Mouse (Mus musculus) neural tube, embryonic 11.5 days (tissue): ENCODE measurements around the gene C1qtnf6. TPM values are rescaled to one million over a fixed set of nuclear protein-coding genes. Genes with fewer than 3 reads are reported as not detected.

Experiments used
- ATAC-seq: fragments of 200-750 bp; cut with Nextera tagmentation; 2 replicates; pipeline ENCODE4 v1.8.0; 2017; ENCODE audit warnings: moderate number of reproducible peaks, mild to moderate bottlenecking, moderate TSS enrichment, moderate library complexity; ENCODE audit not compliant: insufficient read depth, low FRiP score, low TSS enrichment
- DNase-seq: peaks from one replicate; pipeline ENCODE4 v3.0.0-alpha.2; 2015; ENCODE audit warnings: low spot score
- H3K27ac ChIP-seq: fragments of 300-500 bp; sonication (generic); 2 replicates; pipeline ENCODE4 v1.5.1; 2014; ENCODE audit warnings: low read depth, mild to moderate bottlenecking, low read length
- H3K27me3 ChIP-seq: fragments of 300-500 bp; sonication (generic); 2 replicates; pipeline ENCODE4 v1.6.1; 2014; ENCODE audit warnings: mild to moderate bottlenecking, low read length, mixed read lengths; ENCODE audit not compliant: control insufficient read depth, insufficient read depth
- H3K36me3 ChIP-seq: fragments of 300-500 bp; sonication (generic); 2 replicates; pipeline ENCODE4 v1.6.1; 2014; ENCODE audit warnings: mild to moderate bottlenecking, low read length, moderate library complexity, mixed read lengths; ENCODE audit not compliant: control insufficient read depth, insufficient read depth
- H3K4me1 ChIP-seq: fragments of 300-500 bp; sonication (generic); 2 replicates; pipeline ENCODE4 v1.6.1; 2014; ENCODE audit warnings: low read length, mixed read lengths; ENCODE audit not compliant: control insufficient read depth, insufficient read depth
- H3K4me2 ChIP-seq: fragments of 300-500 bp; sonication (generic); 2 replicates; pipeline ENCODE4 v1.6.1; 2014; ENCODE audit warnings: low read depth, mild to moderate bottlenecking, moderate library complexity
- H3K4me3 ChIP-seq: fragments of 300-500 bp; sonication (generic); 2 replicates; pipeline ENCODE4 v1.5.1; 2014; ENCODE audit warnings: low read depth, low read length
- H3K9ac ChIP-seq: fragments of 300-500 bp; sonication (generic); 2 replicates; pipeline ENCODE4 v1.6.1; 2014; ENCODE audit warnings: mild to moderate bottlenecking, low read length
- H3K9me3 ChIP-seq: fragments of 300-500 bp; sonication (generic); 2 replicates; pipeline ENCODE4 v1.6.1; 2016; ENCODE audit warnings: low read length; ENCODE audit not compliant: control insufficient read depth
- WGBS: fragments of 180-500 bp; shearing (Covaris S2); extraction: QIAGEN DNeasy Blood & Tissue Kit; methylation state at CpG from one replicate; pipeline ENCODE4 v1.1.7; 2014; 5-methylcytosine and 5-hydroxymethylcytosine counted together
- polyA plus RNA-seq: library from polyadenylated mRNA; unstranded; fragments of >200 nt; fragmentation: Nextera tagmentation; extraction: Ambion mirVana; gene quantifications from 2 replicates; pipeline ENCODE4 v1.2.1, GENCODE M21; 2014

The C1qtnf6 gene
- polyA plus RNA-seq, 1 experiment from 2014 or later = 12.8 TPM

DNA sequence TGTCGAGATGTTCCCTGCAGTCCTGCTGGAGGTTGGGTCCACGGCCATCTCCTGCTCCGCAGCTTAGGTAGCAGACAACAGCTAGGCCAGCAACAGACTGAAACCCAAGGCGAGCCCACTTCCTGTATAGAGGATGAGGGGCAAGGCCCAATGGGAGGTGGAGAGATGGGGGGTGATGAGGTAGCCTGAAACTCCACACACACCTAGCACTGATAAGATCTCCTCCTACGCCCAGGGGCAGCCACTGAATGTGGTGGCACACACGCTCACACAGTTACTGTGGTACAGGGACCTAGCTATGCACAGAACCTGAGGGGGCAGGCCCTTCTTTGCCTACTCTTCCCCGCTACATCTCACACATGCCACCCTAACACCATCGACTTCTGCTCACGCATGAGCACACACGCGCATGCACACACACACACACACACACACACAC, 36.2 kb downstream of the C1qtnf6 start, which contains the start of gene Il2rb:
Gene Il2rb, minus strand, starts transcription at position 304 of the 439 bp plus-strand sequence.
- Histone ChIP-seq H3K27ac (no peak within 1 kb of the TSS), H3K36me3 (no peaks in the 10 kb centered on the region), H3K4me3 (no peak within 1 kb of the TSS), H3K4me2 (no peak within 1 kb of the TSS), H3K9ac (no peak within 1 kb of the TSS), H3K27me3 (no peaks in the 10 kb centered on the region), H3K9me3 (no peaks in the 10 kb centered on the region), H3K4me1 (no peaks in the 10 kb centered on the region)
- no peak for DNase-seq
- ATAC-seq = no peak
- 89% methylated on average over 11 of the region's 11 CpGs for WGBS

DNA sequence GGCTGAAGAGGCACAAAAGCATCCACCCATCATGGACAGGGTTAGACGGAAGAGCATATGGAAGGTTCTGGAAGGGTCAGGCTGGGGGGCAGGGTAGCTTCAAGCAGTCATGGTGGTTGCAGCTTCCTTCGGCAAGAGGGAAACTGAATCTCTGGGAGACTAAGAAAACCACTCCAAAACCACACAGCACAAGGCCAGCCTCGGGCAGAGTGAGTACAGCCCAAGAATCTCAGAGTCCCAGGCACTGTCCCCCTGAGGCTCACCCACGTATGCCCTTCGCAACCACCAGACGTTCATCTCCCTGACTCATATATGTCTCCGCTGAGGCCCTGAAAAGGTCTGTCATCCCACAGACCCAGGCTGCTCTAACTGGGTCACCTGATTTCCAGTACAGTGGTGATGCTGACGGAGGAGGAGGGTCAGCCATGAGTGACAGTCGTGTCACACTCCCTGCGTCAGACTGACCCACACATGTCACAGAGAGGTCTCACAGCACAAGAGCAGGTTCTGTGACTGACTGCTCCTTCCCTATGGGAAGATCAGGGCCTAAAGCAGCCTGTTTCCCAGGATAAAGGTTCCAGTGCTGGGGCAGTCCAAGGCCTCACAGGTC, 37.7 kb downstream of the C1qtnf6 start:
- no peak for DNase-seq
- H3K4me1 ChIP-seq = no peaks in the 10 kb centered on the region
- WGBS = 83% methylated on average over 10 of the region's 10 CpGs
- H3K36me3 ChIP-seq = no peaks in the 10 kb centered on the region
- no peak overlapping the region for H3K4me2 ChIP-seq
- H3K9me3 ChIP-seq = no peaks in the 10 kb centered on the region
- ATAC-seq = no peak
- no peak overlapping the region for H3K9ac ChIP-seq
- H3K27ac ChIP-seq = no peak overlapping the region
- no peaks in the 10 kb centered on the region for H3K27me3 ChIP-seq
- no peak overlapping the region for H3K4me3 ChIP-seq

GRCm38 (mm10) chr15:78491301-78491700, 39.9 kb downstream of the C1qtnf6 start:
- H3K4me1 ChIP-seq = no peaks in the 10 kb centered on the region
- ATAC-seq = no peak
- no peak overlapping the region for H3K9ac ChIP-seq
- H3K36me3 ChIP-seq = no peaks in the 10 kb centered on the region
- H3K27ac ChIP-seq = no peak overlapping the region
- DNase-seq = no peak
- H3K9me3 ChIP-seq = no peaks in the 10 kb centered on the region
- WGBS = 81% methylated on average over 3 of the region's 3 CpGs
- no peaks in the 10 kb centered on the region for H3K27me3 ChIP-seq
- no peak overlapping the region for H3K4me2 ChIP-seq
- no peak overlapping the region for H3K4me3 ChIP-seq

- 82% methylated on average over 8 of the region's 8 CpGs for WGBS
- no peak overlapping the region for H3K27ac ChIP-seq
- DNase-seq (no peak), ATAC-seq (no peak)
- H3K27me3 ChIP-seq = no peaks in the 10 kb centered on the region
- H3K9ac ChIP-seq = no peak overlapping the region
- H3K9me3 ChIP-seq = no peaks in the 10 kb centered on the region
- no peaks in the 10 kb centered on the region for H3K36me3 ChIP-seq
- no peak overlapping the region for H3K4me2 ChIP-seq
- H3K4me1 ChIP-seq = no peaks in the 10 kb centered on the region
- no peak overlapping the region for H3K4me3 ChIP-seq
These were observed 41.3 kb downstream of the C1qtnf6 start for GRCm38 (mm10) chr15:78489906-78490305.

GRCm38 (mm10) chr15:78489248-78489647, 42.0 kb downstream of the C1qtnf6 start:
- Histone ChIP-seq H3K9ac (no peak overlapping the region), H3K27ac (no peak overlapping the region), H3K4me3 (no peak overlapping the region), H3K4me1 (no peaks in the 10 kb centered on the region), H3K9me3 (no peaks in the 10 kb centered on the region), H3K4me2 (no peak overlapping the region), H3K27me3 (no peaks in the 10 kb centered on the region), H3K36me3 (no peaks in the 10 kb centered on the region)
- DNase-seq (no peak), ATAC-seq (no peak)
- 92% methylated on average over 3 of the region's 3 CpGs for WGBS

DNA sequence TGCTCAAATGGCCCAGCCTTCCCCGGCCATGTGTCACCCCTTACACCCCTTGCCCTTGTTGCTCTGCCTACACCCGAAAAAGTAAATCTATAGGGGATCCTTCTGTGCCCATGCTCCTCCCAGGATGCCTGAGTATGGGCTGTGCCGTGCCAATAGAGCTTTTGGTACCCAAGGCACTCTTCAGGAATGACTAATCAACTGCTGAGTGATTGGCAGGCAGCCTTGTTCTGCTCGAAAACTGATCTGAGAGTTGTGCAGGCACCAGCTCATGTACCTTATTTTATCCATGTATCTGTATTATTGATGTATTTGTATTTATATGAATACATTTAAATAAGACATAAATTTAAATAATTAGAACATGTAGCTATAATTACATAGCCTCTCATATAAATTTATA, 44.1 kb downstream of the C1qtnf6 start:
- H3K9ac ChIP-seq = no peak overlapping the region
- no peak for DNase-seq
- no peak for ATAC-seq
- no peak overlapping the region for H3K27ac ChIP-seq
- H3K9me3 ChIP-seq = no peaks in the 10 kb centered on the region
- no peaks in the 10 kb centered on the region for H3K36me3 ChIP-seq
- WGBS = 76% methylated on average over 4 of the region's 4 CpGs
- no peaks in the 10 kb centered on the region for H3K4me1 ChIP-seq
- no peaks in the 10 kb centered on the region for H3K27me3 ChIP-seq
- H3K4me2 ChIP-seq = no peak overlapping the region
- no peak overlapping the region for H3K4me3 ChIP-seq

DNA sequence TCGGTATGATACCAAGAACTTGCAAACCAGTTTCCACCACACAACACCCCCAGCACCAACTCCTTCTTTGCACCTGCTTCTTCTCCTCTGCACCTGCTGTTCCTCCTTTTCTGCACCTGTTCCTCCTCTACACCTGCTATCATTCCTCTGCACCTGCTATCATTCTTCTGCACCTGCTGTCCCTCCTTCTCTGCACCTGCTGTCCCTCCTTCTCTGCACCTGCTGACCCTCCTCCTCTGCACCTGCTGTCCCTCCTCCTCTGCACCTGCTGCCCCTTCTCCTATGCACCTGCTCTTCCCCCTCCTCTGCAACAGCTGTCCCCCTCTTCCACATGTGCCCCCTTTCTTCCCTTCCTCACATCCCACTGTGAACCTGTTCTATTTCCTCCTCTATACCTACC, 44.7 kb downstream of the C1qtnf6 start:
- Histone ChIP-seq H3K4me2 (no peak overlapping the region), H3K27me3 (no peaks in the 10 kb centered on the region), H3K9me3 (no peaks in the 10 kb centered on the region), H3K4me3 (no peak overlapping the region), H3K9ac (no peak overlapping the region), H3K4me1 (no peaks in the 10 kb centered on the region), H3K36me3 (no peaks in the 10 kb centered on the region), H3K27ac (no peak overlapping the region)
- WGBS = 74% methylated on average over 1 of the region's 1 CpGs
- DNase-seq (no peak), ATAC-seq (no peak)

DNA sequence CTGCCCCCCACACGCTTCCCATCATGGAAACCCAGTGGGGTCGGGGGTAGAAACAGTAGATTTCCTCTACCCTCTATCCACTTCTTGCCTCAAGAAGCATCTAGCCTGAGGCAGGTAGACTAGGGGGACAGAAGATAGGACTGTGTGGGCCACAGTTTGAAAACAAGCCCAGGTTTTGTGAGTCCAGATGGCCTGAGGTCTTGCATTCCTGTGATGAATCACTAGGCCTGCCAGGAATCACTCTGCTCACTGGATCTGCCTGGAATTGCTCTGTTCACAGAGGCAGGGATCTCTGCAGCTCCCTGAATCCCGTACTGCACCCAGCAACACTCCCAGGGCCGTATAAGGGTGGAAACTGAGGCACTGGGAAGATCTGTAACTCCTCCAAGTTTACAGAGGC, 47.9 kb downstream of the C1qtnf6 start:
- DNase-seq = no peak
- WGBS = 82% methylated on average over 4 of the region's 4 CpGs

GRCm38 (mm10) chr15:78482518-78482917, 48.7 kb downstream of the C1qtnf6 start:
- no peak for ATAC-seq
- no peaks in the 10 kb centered on the region for H3K4me1 ChIP-seq
- WGBS = 79% methylated on average over 3 of the region's 3 CpGs

More for the DNA sequence above, 47.9 kb downstream of the C1qtnf6 start:
- ATAC-seq = no peak
- Histone ChIP-seq H3K27ac (no peak overlapping the region), H3K9me3 (no peaks in the 10 kb centered on the region), H3K4me2 (no peak overlapping the region), H3K4me3 (no peak overlapping the region), H3K9ac (no peak overlapping the region), H3K27me3 (no peaks in the 10 kb centered on the region), H3K4me1 (no peaks in the 10 kb centered on the region), H3K36me3 (no peaks in the 10 kb centered on the region)

More at GRCm38 (mm10) chr15:78482518-78482917, 48.7 kb downstream of the C1qtnf6 start:
- Histone ChIP-seq H3K4me2 (no peak overlapping the region), H3K9me3 (no peaks in the 10 kb centered on the region), H3K4me3 (no peak overlapping the region), H3K9ac (no peak overlapping the region), H3K36me3 (no peaks in the 10 kb centered on the region), H3K27ac (no peak overlapping the region), H3K27me3 (no peaks in the 10 kb centered on the region)
- no peak for DNase-seq
